Mouse (Mus musculus): ENCODE data around the gene Sh3bp5l. TPM values are rescaled to one million over a fixed set of nuclear protein-coding genes. Genes with fewer than 3 reads are reported as not detected.

Sh3bp5l gene
- total and polyA plus RNA-seq, 3 experiments, result 31.7 to 32.8 TPM; not detected in 1

- TF ChIP-seq MYC (IDR thresholded peaks at IDR 0.05; ENCODE audit: low read depth, low read length), result no peak
- TF ChIP-seq BHLHE40 (IDR thresholded peaks at IDR 0.05; ENCODE audit: borderline replicate concordance, low read depth, low read length), result no peak
- no peak for TF ChIP-seq HCFC1 (IDR thresholded peaks at IDR 0.05; ENCODE audit: low read depth, low read length)
- TF ChIP-seq TBP (IDR thresholded peaks at IDR 0.05; ENCODE audit: low read depth, low read length), result peak; percentile 73
- TF ChIP-seq RAD21 (IDR thresholded peaks at IDR 0.05; ENCODE audit: low read depth, low read length), result peak; percentile 8; the same call in 1 of the 2 replicates
- no peak for TF ChIP-seq GABPA (IDR thresholded peaks at IDR 0.05; ENCODE audit: low read depth, low read length)
- peak; percentile 31 to 47 (median 39); a peak in 5 of 6 replicates for TF ChIP-seq CTCF (IDR thresholded peaks at IDR 0.05 in 2 of 3, conservative IDR thresholded peaks at IDR 0.05 in 1 of 3; ENCODE audit: control insufficient read depth in 1 of 3, insufficient read depth in 1 of 3, low read depth in 2 of 3, low read length in 3 of 3, poor library complexity in 1 of 3, severe bottlenecking in 1 of 3)
- TF ChIP-seq MYB (IDR thresholded peaks at IDR 0.05; ENCODE audit: low read depth, low read length), result no peak
- no peaks in the 10 kb centered on the region for H3K79me2 ChIP-seq (ENCODE audit: control insufficient read depth, insufficient read depth, low read length, poor library complexity)
- H3K4me3 ChIP-seq (ENCODE audit: control insufficient read depth in 1 of 2, insufficient read depth in 1 of 2, low read depth in 2 of 2, low read length in 2 of 2), result no peak overlapping the region
- H3K27ac ChIP-seq (ENCODE audit: control insufficient read depth, low read depth, low read length), result no peak overlapping the region
- H3K36me3 ChIP-seq (ENCODE audit: control insufficient read depth in 1 of 2, insufficient read depth in 2 of 2, low read length in 2 of 2), result peaks cover 0 to 32% of the 10 kb centered on the region in 2 experiments; a peak in 3 of 4 replicates
- no peaks in the 10 kb centered on the region for H3K27me3 ChIP-seq (ENCODE audit: control insufficient read depth in 1 of 2, insufficient read depth in 2 of 2, low read length in 2 of 2)
- peaks cover 17 to 40% of the 10 kb centered on the region in 2 experiments for H3K4me1 ChIP-seq (ENCODE audit: control insufficient read depth in 1 of 2, insufficient read depth in 2 of 2, low read length in 2 of 2)
- no peak overlapping the region for H3K9ac ChIP-seq (ENCODE audit: control insufficient read depth, low read depth, low read length, poor library complexity, severe bottlenecking)
- peak; percentile 59 for DNase-seq (ENCODE audit: low read depth, low spot score)
- H3K9me3 ChIP-seq (replicated peaks; ENCODE audit: insufficient read depth, low read length), result no peaks in the 10 kb centered on the region
Measured at GRCm38 (mm10) chr11:58350628-58351027, 20.1 kb downstream of the Sh3bp5l start.

- no peak for TF ChIP-seq USF1 (IDR thresholded peaks at IDR 0.05; ENCODE audit: low read depth, low read length)
- Histone ChIP-seq H3K27ac (ENCODE audit: control insufficient read depth, low read depth, low read length) (no peak overlapping the region), H3K4me1 (ENCODE audit: control insufficient read depth in 1 of 2, insufficient read depth in 2 of 2, low read length in 2 of 2) (peaks cover 17 to 40% of the 10 kb centered on the region in 2 experiments), H3K4me3 (ENCODE audit: control insufficient read depth in 1 of 2, insufficient read depth in 1 of 2, low read depth in 2 of 2, low read length in 2 of 2) (no peak overlapping the region), H3K9me3 (replicated peaks; ENCODE audit: insufficient read depth, low read length) (no peaks in the 10 kb centered on the region), H3K27me3 (ENCODE audit: control insufficient read depth in 1 of 2, insufficient read depth in 2 of 2, low read length in 2 of 2) (no peaks in the 10 kb centered on the region), H3K79me2 (ENCODE audit: control insufficient read depth, insufficient read depth, low read length, poor library complexity) (no peaks in the 10 kb centered on the region), H3K9ac (ENCODE audit: control insufficient read depth, low read depth, low read length, poor library complexity, severe bottlenecking) (no peak overlapping the region), H3K36me3 (ENCODE audit: control insufficient read depth in 1 of 2, insufficient read depth in 2 of 2, low read length in 2 of 2) (peaks cover 0 to 32% of the 10 kb centered on the region in 2 experiments; a peak in 3 of 4 replicates)
- DNase-seq (ENCODE audit: low read depth, low spot score), result no peak
Measured at GRCm38 (mm10) chr11:58351179-58351578, 20.7 kb downstream of the Sh3bp5l start.

DNA sequence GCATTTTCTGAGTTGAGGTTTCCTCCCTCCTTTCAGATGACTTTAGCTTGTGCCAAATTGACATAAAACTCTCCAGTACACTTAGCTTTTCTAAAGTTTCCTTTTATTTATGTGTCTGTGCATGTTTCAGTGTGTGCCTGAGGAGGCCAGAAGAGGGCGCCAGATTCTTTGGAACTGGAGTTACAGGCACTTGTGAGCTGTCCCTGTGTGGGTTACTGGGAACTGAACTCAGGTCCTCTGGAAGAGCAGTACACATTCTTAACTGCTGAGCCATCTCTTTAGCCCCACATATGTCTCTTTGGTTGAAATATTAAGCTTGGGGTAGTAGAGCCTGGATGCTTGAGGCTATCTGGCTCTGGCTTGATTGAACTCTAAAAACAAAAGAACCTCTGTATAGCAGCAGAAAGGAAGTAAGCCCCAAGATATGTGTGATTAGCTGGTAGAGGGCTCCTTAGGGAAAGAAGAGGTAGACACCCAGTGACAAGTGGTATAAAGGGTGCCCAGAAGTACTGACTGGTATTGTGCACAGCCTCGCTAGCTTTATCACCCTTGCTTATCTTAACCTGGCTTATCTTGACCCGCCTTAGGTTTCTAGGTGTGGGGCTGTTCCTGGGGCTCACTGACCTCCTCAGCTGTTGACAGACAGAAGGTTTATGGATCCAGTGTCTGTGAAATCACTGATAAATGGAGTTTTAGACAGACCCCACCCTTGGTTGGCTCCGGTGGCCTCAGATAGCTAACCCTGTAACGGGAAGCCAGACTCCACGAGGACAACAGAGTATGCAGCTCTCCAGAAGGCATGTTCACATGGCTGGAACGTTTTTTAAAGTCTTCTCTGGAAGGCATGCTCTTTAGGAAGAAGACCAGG, 22.4 kb downstream of the Sh3bp5l start:
- Histone ChIP-seq H3K9ac (ENCODE audit: control insufficient read depth, low read depth, low read length, poor library complexity, severe bottlenecking) (peak overlapping the region; percentile 43), H3K36me3 (ENCODE audit: control insufficient read depth in 1 of 2, insufficient read depth in 2 of 2, low read length in 2 of 2) (peaks cover 0 to 32% of the 10 kb centered on the region in 2 experiments; a peak in 2 of 4 replicates), H3K79me2 (ENCODE audit: control insufficient read depth, insufficient read depth, low read length, poor library complexity) (no peaks in the 10 kb centered on the region), H3K27me3 (ENCODE audit: control insufficient read depth in 1 of 2, insufficient read depth in 2 of 2, low read length in 2 of 2) (no peaks in the 10 kb centered on the region), H3K4me3 (ENCODE audit: control insufficient read depth in 1 of 2, insufficient read depth in 1 of 2, low read depth in 2 of 2, low read length in 2 of 2) (peak overlapping the region in 1 of 2 experiments; percentile 15; a peak in 2 of 4 replicates), H3K9me3 (replicated peaks; ENCODE audit: insufficient read depth, low read length) (no peaks in the 10 kb centered on the region), H3K4me1 (ENCODE audit: control insufficient read depth in 1 of 2, insufficient read depth in 2 of 2, low read length in 2 of 2) (peaks cover 17 to 50% of the 10 kb centered on the region in 2 experiments), H3K27ac (ENCODE audit: control insufficient read depth, low read depth, low read length) (peak overlapping the region; percentile 84)
- peak; percentile 95 for DNase-seq (ENCODE audit: low read depth, low spot score)
- TF ChIP-seq RCOR1 (IDR thresholded peaks at IDR 0.05; ENCODE audit: low read depth, low read length) (peak; percentile 92), ETS1 (IDR thresholded peaks at IDR 0.05; ENCODE audit: low read depth, low read length) (peak; percentile 97), TBP (IDR thresholded peaks at IDR 0.05; ENCODE audit: low read depth, low read length) (0 out of 2 replicates have a peak, but pooled peaks have one; percentile 38), ELF1 (IDR thresholded peaks at IDR 0.05; ENCODE audit: low read depth, low read length) (peak; percentile 37; the same call in 1 of the 2 replicates), POLR2AphosphoS5 (IDR thresholded peaks at IDR 0.05; ENCODE audit: borderline replicate concordance, low read depth, low read length) (no peak), USF1 (IDR thresholded peaks at IDR 0.05; ENCODE audit: low read depth, low read length) (peak; percentile 29; the same call in 1 of the 2 replicates), SMC3 (IDR thresholded peaks at IDR 0.05; ENCODE audit: low read depth, low read length) (peak; percentile 66), EP300 (IDR thresholded peaks at IDR 0.05; ENCODE audit: low read depth in 1 of 2, low read length in 2 of 2) (peak; percentile 97 to 98), NRF1 (IDR thresholded peaks at IDR 0.05; ENCODE audit: insufficient read depth, low read depth, low read length, poor library complexity, severe bottlenecking) (no peak), MAZ (IDR thresholded peaks at IDR 0.05; ENCODE audit: low read depth, low read length) (0 out of 2 replicates have a peak, but pooled peaks have one; percentile 5), POLR2A (IDR thresholded peaks at IDR 0.05; ENCODE audit: control insufficient read depth in 1 of 2, insufficient read depth in 1 of 2, low read depth in 1 of 2, low read length in 2 of 2, poor library complexity in 1 of 2) (peak in 1 of 2 experiments; percentile 53; a peak in 1 of 4 replicates), MAFK (IDR thresholded peaks at IDR 0.05; ENCODE audit: borderline replicate concordance, low read depth, low read length) (peak; percentile 69; the same call in 1 of the 2 replicates), ZNF384 (IDR thresholded peaks at IDR 0.05; ENCODE audit: low read depth, low read length) (no peak), MXI1 (IDR thresholded peaks at IDR 0.05; ENCODE audit: low read depth, low read length) (peak; percentile 96), TAL1 (IDR thresholded peaks at IDR 0.05; ENCODE audit: low read length) (peak; percentile 80), TCF12 (IDR thresholded peaks at IDR 0.05; ENCODE audit: low read depth, low read length) (peak; percentile 99)
